Mouse (Mus musculus) layer of hippocampus, postnatal 14 days (tissue): Measurements from ENCODE around the gene Gspt1. TPM values are rescaled to one million over a fixed set of nuclear protein-coding genes. Genes with fewer than 3 reads are reported as not detected.

Experiments used
- DNase-seq, 2 experiments: peaks; one replicate each; pipeline ENCODE4 v3.0.0; 2021 to 2022; ENCODE audit warnings: low spot score in 2 of 2, mixed read lengths in 1 of 2
- microRNA-seq, 2 experiments: library from miRNA; unstranded; fragments of <30 nt; microRNA quantifications; one replicate each; pipeline ENCODE4 v1.2.0; 2021
- total RNA-seq, 2 experiments: library from RNA; stranded (reverse); gene quantifications; 2 replicates each; pipeline ENCODE4 v1.2.3; 2021

Gene Gspt1
- total RNA-seq, 2 experiments from 2014 or later: 92.4 to 95.1 TPM

DNA sequence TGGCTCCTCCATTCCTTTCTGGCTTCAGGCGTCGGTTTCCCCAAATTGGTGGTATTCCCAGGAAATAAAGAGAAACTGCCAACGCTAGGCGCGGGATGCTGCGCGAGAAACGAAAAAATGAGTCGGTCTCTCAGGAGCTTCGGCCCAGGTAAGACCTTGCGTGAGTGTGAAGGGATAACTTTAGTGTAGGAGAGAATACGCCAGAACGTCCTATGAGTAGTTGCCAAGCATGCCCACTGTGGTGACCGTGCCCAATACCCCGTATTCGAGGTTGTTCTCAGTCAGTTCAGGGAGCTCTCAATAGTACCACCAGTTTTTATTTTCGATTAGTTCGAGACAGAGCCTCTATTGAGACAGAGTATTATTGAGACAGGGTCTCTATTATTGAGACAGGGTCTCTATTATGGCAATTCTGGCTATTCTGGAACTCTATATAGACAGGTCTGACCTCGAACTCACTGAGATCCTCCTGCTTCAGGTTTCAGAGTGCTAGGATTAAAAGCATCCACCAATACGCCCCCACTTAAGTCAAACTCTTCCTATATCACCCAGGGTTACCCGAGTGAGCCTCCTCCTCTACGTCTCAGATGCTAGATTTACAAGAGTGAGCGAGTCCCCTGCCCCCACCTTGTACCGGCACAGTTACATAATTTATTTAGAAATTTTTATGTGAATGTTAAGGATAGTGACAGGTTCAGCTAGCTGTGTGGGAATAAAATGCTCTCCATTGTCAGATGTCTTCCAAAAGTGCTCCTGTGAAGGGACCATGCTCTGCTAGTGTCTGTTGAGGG is 50.3 kb downstream of the Gspt1 start:
- DNase-seq: no peak

DNA sequence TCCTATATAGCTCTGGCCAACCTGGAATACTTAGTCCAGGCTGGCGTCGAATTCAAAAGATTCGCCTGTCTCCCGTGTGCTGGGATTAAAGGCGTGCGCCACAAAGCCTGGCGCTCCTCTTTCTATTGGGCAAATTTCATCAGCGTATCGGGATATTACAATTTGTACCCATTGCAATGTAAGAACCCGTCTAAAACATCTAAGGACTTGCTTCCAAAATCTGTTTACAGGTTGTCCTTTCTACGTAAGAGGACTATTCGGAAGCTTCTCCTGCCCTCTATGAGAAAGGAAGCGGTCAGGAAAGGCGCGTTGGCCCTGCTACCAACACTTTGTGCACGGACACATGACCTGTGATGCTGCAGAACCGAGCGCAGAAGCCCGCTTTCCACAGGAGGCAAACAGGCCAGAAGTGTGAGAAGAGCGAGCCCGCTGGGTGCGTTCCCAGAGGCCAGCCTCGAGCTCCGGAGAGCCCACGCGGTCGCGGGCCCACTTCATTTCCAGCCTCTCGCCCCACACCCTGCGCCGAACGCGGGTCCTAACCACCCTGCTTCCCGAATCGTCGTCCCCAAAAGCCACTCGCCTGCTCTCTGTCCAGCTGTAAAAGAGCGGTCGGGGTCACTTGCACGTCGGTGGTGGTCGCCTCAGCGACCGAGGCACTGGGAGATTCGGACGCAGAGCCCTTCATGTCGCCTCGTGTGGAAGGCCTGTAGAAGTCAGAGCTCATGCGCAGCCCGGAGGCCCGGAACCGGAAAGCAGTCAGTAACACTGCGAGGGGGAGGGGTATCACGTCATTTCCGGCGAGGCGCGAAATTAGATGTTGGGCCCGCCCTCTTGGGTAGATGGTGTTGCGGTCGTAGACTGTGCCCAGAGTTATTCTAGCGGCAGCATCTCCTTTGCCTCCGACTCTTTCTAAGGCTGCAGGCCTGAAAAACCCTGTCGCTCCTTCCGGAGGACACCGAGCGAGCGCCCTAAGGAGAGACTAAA is 51.3 kb downstream of the Gspt1 start, which contains the start of gene Rsl1d1:
Rsl1d1 (minus strand) TSS at position 761 of the 984 bp plus-strand sequence.
- peak; percentile 90 to 94 for DNase-seq

DNA sequence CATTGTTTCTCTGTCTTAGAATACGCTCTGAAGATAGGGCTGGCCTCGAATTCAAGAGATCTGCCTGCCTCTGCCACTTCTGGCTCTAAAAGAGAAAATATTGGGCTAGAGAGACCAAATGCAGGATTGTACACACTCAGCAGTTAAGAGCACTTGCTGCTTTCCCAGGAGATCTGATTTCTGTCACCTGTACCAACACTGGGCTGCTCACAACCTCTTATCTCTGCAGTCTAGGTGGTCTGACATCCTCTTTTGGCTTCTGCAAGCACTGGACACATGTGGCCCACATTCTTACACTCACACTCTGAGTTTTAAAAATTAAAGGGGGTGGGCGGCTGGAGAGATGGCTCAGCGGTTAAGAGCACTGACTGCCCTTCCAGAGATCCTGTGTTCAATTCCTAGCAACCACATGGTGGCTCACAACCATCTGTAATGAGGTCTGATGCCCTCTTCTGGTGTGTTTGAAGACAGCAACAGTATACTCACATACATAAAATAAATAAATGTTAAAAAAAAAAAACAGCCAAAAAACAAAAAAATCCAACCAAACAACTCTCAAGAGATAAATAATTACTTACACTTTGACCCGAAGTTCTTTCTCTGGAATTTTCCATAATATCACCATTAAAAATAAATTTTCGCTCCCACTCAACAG is 52.3 kb downstream of the Gspt1 start:
- no peak for DNase-seq

DNA sequence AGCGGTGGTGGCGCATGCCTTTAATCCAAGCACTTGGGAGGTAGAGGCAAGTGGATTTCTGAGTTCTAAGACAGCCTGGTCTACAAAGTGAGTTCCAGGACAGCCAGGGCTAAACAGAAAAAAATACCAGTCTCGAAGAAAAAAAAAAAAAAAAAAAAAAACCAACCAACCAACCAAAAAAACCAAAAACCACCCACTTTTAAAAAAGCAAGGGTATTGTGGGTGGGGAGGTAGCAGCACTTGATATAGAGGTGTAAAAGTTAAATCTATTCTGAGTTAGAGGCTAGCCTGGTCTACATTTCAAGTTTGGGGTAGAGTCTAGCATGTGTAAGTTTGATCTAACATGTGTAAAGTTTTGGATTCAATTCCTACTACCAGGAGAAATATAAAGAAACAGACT is 53.9 kb downstream of the Gspt1 start:
- DNase-seq: no peak

DNA sequence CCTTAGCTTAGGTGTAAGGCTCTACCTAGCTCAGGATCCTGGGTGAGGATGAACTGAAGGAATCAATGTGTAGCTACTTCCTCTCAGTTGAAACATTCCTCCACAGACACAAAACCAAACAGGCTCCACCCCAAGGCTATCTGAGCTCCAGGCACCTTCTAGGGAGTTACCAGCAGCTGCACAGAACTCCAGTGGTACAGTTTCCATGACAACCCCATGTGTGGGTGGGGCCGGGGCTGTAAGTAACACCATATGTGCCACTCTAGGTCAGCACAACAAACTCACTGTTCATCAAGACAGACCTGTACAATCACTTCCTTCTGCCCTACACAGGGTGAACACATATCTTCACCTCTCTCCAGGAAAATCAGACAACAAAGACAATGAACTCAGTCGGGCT is 55.7 kb downstream of the Gspt1 start:
- DNase-seq: no peak

DNA sequence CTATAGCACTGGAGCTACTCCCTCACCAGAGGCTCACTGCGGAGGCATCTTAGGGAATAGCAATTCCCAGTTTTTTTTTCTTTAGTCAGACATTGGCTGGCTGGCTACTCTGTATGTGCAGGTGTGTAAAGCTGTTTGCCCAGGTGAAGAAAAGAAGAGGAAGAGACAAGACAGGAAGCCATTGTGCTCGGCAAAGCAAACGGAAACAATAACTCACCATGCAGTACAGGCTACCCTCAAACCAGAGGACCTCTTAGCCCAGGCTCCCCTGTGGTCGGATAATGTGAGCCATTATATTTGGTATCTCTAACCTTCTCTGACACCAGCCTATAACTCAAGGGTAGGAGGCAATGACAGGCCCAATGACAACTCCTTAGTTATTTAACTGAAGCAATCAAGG is 57.1 kb downstream of the Gspt1 start:
- DNase-seq: no peak

DNA sequence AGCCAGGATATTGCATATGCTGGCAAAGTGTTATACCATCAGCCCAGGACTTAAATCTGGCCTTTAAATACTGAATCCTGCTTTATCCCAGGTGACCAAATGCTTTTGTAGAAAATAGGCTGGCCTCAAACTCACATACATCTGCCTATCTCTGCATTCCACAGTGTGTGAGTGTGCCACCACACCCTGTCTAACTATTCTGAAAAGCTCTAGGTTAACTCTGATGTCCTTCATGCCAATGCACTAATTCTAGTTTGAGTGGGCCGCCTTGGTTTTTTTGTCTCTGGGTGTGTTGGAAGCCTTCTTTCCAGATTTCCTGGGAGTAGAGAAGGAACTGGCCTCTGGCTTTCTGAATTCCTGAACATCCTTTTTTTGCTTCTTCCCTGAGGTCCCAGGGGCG is 60.9 kb downstream of the Gspt1 start:
- DNase-seq: no peak

DNA sequence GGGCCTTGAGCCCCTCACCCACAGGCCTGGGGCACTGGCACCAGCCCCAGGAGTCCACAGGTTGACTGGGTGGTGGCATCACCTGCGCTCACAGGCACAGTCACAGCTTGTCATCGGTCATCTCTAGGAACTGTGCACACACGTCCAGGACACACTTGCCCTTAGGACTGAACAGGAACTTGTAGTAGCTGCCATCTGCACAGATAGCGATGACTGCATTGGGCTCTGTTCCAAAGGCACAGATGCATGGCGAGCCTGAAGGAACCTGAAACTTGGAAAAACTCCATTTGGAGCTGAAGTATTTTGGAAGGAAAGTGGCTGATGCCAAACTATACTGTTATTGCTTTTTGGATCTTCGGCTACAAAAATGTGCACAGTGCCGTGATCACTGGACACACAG is 64.0 kb downstream of the Gspt1 start:
- peak in 1 of 2 experiments; percentile 19 for DNase-seq

DNA sequence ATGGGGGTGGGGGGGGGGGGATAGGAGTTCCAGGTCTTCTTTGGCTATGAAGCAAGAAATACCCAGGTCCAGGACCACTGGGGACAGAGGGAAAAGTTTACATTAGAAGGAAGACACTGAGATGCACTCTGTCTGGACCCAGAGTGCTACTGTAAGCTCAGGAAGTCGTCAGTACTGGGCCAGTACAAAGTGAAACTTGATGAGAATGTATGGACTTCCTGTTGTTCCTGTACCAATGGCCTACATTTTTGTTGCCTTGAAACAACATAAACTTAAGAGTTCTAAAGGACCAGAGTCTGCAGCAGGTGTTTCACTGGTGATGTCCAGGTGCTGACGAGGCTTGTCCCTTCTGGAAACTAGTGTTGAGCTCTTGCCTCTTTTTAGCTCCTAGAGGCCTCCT is 76.7 kb downstream of the Gspt1 start:
- DNase-seq: no peak

DNA sequence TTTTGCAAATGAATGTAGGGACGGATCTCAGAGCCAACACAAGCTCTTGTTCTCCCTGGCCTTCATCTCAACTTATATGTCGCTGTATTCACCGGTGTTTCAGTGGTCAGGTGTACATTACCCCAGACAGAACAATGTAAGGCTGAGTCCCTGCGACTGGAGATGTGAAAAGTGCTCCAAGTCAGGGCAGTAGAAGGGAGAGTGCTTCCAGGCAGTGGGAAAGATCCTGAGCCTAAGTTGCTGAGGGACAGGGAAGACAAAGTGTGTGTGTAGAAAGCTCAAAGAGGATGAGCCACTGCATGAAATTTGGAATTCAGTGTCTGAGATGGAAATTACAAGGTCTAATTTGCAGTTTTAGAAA is 77.3 kb downstream of the Gspt1 start:
- no peak for DNase-seq

DNA sequence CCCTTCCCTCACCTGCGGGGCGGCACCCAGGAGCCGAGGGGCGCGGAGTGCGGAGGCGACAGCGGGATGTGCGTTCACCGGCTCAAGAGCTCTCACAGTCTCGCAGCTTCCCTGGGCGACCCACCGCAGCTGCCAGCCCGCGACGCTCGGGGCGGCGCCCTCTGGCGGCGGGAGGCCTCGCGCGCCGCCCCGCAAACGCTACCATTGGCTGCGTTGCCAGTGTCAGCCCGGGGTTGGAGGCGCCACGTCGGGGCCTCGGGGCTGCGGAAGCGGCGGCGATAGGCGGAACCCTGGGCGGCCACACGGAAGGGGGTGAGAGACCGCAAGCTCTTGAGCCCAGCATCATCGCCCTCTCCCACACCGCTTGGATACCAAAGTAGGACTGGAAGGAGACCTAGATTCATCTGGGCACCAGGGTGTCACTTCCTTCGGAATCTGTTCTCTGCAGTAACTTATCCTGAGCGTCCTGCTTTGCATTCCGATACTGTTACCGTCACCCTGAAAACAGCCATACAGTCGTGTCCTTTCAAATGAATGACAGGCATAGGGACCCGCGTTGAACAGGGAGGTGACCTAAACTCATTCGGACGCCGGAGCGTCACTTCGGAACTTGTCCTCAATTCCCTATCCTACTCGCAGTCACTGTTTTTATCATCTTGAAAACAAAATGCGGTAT is 77.8 kb downstream of the Gspt1 start, which contains the start of gene Zc3h7a:
Zc3h7a (minus strand) TSS at position 186 of the 676 bp plus-strand sequence.
- DNase-seq: peak; percentile 88 to 91

DNA sequence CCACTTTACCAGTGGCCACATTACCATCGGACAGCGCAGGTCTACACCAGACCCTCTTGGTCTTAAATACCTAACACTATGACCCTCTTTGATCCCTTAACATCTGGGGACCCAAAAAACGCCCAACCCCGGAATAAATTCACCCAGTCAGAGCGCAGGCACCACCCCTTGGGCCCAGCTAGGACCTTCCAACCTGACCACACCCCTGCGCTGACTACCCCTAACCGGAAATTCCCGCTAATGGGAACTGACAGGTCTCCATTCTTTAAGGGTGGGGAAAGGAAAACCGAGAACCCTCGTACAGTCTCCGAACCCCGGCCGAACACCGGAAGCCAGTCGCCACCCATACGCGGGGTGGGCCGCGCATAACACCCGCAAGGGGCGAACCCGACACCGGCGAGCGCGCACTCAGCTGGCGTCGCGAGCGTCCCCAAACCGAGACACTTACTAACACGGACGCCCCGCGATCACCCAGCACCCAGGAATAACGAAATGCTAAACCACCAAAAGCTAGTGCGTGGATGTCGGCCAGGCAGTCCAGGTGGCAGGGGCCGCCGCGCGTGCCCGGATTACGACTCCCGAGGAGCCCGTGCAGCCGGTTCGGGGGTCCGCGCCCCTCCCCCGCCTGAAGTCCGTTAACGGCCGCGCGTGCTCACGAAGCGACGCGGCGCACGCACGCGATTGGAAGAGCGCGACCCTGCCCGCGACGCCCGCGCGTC is 78.5 kb downstream of the Gspt1 start:
- DNase-seq: peak; percentile 37 to 61

DNA sequence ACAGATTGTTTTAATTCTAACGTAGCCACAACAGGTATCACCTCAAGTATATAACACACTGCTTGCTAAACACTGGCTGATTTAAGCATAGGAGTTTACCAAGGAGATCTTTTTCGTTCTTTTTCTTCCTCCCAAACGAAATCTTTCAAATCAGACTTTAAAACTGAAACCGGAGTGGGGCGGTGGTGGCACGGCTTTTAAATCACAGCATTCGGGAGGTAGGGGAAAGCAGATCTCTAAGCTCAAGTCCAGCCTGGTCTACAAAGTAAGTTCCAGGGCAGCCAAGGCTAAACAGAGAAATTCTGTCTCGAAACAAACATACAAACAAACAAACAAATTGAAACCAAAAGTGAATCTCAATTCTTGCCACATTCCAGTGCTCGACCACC is 79.0 kb downstream of the Gspt1 start:
- no peak for DNase-seq

DNA sequence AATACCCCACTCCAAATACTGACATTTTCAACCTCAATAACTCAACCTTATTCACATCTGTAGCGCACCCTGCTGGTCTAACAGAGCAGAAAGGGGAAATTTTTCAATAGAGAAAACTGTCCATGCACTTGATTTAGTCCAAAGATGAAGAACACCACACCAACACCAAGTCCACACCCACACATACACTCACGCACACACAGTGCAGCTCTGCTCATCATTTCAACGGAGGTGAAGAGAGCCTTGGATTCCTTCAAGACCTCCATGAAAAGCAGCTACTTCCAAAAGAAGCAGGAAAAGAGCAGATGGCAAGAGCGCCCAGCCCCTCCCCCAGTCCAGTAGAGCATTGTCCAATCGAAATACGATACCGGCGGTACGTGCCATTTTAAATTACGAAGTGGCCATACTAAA is 79.4 kb downstream of the Gspt1 start:
- peak; percentile 46 to 58 for DNase-seq

DNA sequence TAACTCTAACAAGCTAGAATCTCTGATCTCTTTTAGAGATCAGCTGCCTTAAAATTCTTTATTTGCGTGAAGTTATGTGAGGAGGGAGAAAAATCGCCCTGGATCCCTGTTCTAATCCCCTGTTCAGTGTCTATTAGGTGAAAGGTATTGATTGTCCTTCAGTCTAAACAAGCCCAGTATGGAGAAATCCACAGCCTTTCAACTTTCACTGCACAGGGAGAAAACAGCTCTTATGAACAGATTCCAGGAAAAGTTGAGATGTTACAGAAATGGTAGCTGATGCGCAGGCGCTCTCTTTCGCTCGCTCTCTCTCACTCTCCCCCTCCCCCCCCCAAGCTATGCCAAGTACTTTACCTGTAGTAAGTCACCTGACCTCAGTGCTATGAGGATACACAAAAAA is 82.4 kb downstream of the Gspt1 start:
- no peak for DNase-seq

Small RNA genes within 50 kb of the gene (microRNA-seq; reads per million reads assigned to microRNA genes)
- gene Mir1945: 3.8 to 4.5 reads per million in 2 experiments

Other genes starting within 250 kb of the Gspt1 start
- 100 to 1,000 TPM; 219 to 230 TPM for gene Snn, start 193.4 kb downstream of the Gspt1 start, total RNA-seq
- 10 to 100 TPM; 12.2 to 15.0 TPM for gene Litaf, start 188.2 kb downstream of the Gspt1 start, total RNA-seq
- gene Txndc11, start 119.7 kb downstream of the Gspt1 start, total RNA-seq: 10 to 100 TPM; 31.3 to 37.4 TPM
- 10 to 100 TPM; 75.6 to 78.0 TPM for gene Zc3h7a, start 77.9 kb downstream of the Gspt1 start, total RNA-seq
- gene Rsl1d1, start 51.0 kb downstream of the Gspt1 start, total RNA-seq: 10 to 100 TPM; 52.4 to 53.5 TPM
- not detected for gene Tnfrsf17, start 59.5 kb upstream of the Gspt1 start, total RNA-seq
- gene Snx29, start 68.6 kb upstream of the Gspt1 start, total RNA-seq: 10 to 100 TPM; 26.9 to 33.6 TPM